Mouse (Mus musculus) testis, adult 2 months (tissue): ENCODE measurements at regions not wholly inside any gene's neighbourhood (a gene's known extent, or its start where the extent isn't known, plus 50 kb on each side); places are given as distances from the start of the nearest gene placed in this dataset.

Experiments used
- CTCF ChIP-seq: fragments of 200-500 bp; IDR thresholded peaks from 2 replicates; pipeline ENCODE4 v1.5.1; 2012; ENCODE audit warnings: low read depth, mild to moderate bottlenecking, inconsistent platforms, low read length, moderate library complexity; ENCODE audit not compliant: control insufficient read depth, insufficient read depth, insufficient replicate concordance
- POLR2A ChIP-seq: fragments of 200-500 bp; IDR thresholded peaks from 2 replicates; pipeline ENCODE4 v1.6.1; 2012; ENCODE audit warnings: low read depth, mild to moderate bottlenecking, inconsistent platforms, low read length, moderate library complexity; ENCODE audit not compliant: control insufficient read depth

DNA sequence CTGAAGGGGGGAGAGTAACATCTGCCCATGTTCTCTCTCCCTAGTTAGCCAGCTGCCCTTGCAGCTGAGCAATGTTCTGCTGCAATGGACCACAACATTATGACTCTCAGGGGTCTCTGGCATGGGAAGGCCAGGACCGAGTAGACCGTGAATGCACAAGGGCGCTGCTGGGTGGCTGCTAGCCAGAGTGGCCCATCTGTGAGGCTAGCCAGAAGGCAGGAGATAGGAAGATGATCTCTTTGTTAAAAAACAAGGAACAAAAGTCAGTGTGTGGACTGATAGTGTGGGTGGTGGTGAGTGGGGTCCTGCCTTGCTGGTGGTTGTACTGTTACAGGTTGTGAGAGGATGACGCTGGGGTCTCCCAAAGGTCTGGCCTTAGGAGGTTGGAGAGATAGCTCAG is 174.6 kb upstream of the Nxpe4 start:
- no peak for TF ChIP-seq CTCF
- TF ChIP-seq POLR2A = no peak
